Mouse (Mus musculus) gastrocnemius, postnatal 14 days (tissue): Measurements from ENCODE around the gene Emc7. TPM values are rescaled to one million over a fixed set of nuclear protein-coding genes. Genes with fewer than 3 reads are reported as not detected.
"Not testable (repeated sequence)": the region's sequence is repeated elsewhere in the genome, so short reads cannot be mapped to it uniquely, and the experiment has no call there.

Experiments
- DNase-seq: peaks from one replicate; pipeline ENCODE4 v3.0.0; 2021; ENCODE audit warnings: mixed read lengths
- intact Hi-C: fragments of 180-260 bp; cut with DNase I; formaldehyde crosslinking; loops from one replicate; pipeline ENCODE4 v1.15.1; 2025; ENCODE audit warnings: low total_unique reads
- long read RNA-seq, 2 experiments: library from polyadenylated mRNA; stranded (forward); transcript quantifications; one replicate each; pipeline ENCODE4 v2.0.0; 2021
- total RNA-seq, 2 experiments: library from RNA; stranded (reverse); gene quantifications; 2 replicates each; pipeline ENCODE4 v1.2.3; 2021

Gene Emc7
- 10 to 100 TPM; 12.3 to 12.8 TPM for total RNA-seq
- long read RNA-seq, experiment 1, full-length matches to known transcripts = 53 of 55 reads
- long read RNA-seq, experiment 1, partial matches to known transcripts = 1 of 55 reads
- long read RNA-seq, experiment 1, other reads (novel, unspliced or antisense) = 1 of 55 reads
- long read RNA-seq, experiment 2, full-length matches to known transcripts = 46 of 52 reads
- long read RNA-seq, experiment 2, partial matches to known transcripts = 1 of 52 reads
- long read RNA-seq, experiment 2, other reads (novel, unspliced or antisense) = 5 of 52 reads

DNA sequence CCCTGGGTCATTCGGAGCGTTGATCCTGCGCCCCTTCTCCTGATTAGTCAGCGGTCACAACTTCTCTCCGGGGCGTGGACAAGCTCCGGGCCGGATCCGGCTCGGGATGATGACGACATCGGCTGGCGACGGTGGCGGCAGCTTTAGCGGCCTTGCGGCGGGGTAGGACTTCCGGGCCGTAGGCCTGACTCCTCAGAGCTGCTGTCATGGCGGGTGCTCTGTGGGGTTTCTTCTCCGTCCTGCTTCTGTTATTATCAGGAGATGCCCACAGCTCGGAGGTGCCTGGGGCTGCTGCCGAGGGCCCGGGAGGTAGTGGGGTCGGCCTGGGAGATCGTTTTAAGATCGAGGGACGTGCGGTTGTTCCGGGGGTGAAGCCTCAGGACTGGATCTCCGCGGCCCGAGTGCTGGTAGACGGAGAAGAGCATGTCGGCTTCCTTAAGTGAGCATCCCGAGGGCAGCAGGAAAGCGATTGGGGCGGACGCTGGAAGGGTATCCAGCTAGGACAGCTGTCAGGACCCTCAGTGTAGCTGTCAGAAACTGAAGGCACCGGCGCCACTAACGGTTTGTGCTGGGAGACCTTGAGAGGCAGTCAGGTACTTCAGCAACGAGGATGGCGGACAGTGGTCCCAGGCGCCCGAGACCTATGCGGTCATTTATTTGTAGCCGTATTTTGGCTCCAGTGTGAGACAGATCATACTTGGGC, at the start of gene Emc7:
TSS of gene Emc7 (plus strand) at position 136 of the 703 bp plus-strand sequence.
- peak; percentile 99 for DNase-seq

DNA sequence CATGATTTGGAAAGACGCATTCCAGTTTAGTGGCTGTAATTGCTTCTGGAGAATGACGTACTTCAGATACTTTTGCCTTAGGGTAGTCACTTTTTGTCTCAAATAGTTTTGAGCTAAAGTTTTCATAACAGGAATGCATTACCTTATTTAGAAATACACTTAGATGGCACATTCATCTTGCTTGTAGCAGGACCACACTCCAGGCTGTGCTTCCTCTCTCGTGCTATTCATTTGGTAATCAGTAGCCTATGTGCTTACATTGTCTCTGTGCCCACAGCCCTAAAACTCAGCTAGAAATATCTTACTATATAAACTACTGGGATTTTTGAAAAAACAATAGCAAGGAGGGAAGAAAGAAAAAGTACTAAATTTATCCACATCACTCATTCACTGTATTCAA, 47.8 kb upstream of the Emc7 start:
- intact Hi-C loops = no loop called here
- no peak for DNase-seq

More for the DNA sequence above, at the start of gene Emc7:
- intact Hi-C loops = no loop called here

DNA sequence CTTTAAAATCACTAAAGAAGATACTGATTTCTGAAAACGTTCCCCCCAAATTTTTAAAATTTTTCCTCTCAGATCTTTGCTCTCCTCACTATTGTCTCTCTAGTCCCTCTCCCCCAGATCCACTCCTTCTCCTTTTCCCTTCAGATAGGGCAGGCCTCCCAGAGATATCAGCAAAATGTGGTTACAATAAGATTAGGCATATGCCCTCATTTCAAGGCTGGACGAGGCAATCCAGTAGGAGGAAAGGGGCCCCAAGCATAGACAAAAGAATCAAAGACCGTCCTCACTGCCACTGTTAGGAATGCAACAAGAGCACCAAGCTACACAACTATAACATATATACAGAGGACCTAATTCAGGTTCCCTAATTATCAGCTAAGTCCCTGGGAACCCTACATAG, 29.5 kb upstream of the Emc7 start:
- no peak for DNase-seq
- intact Hi-C loops = no loop called here

DNA sequence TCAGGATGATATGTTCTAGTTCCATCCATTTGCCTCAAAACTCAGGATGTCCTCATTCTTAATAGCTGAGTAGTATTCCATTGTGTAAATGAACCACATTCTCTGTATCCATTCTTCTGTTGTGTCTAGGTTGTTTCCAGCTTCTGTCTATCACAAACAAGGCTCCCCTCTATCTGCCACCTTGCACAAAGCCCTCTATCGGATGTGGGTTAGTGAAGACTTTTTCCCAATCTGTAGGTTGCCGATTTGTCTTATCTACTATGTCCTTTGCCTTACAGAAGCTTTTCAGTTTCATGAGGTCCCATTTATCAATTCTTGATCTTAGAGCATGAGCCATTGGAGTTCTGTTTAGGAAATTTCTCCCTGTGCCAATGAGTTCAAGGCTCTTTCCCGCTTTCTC, 26.3 kb upstream of the Emc7 start:
- intact Hi-C loops, DNase-seq: not testable (repeated sequence)

DNA sequence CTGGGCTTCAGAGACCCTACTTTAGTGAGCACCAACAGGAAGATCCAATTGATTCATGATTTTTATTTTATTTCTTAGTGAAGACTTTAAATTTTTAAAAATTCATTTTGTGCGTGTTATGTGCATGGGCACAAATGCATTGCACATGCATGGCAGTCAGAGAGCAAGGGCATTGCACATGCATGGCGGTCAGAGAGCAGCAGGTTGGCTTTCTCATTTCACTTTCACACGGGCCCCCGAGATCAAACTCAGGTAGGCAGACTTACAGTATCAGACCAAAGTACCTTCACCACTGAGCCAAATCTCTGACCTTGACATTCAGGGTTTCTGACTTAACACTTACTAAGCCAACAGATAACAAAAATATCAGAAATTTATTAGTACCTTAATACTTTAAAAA, 25.1 kb upstream of the Emc7 start:
- intact Hi-C loops = no loop called here
- no peak for DNase-seq

GRCm38 (mm10) chr2:112430403-112430802, 24.4 kb upstream of the Emc7 start:
- no peak for DNase-seq
- intact Hi-C loops = no loop called here

GRCm38 (mm10) chr2:112432523-112432922, 22.3 kb upstream of the Emc7 start:
- intact Hi-C loops = no loop called here
- DNase-seq = no peak

DNA sequence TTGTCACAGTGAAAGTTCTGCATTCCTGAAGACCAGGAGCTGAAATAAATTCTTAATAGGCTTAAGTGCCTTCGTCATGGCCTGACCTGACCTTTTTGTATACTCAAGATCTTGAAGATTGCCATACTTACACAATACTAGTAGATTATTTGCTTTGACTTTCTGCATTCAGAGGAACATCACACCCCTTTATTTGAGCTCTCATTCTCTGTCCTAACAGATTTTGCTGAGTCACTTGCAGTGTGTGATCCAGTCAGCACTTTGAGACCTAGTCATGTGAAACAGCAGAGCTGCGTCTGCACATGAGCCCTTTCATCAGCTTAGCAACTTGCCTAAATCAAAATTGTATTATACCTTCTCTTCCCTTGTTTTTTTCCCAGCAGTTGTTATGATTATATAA, 21.4 kb upstream of the Emc7 start:
- DNase-seq = no peak
- intact Hi-C loops = no loop called here

- intact Hi-C loops = no loop called here
Measured at GRCm38 (mm10) chr2:112436292-112436691, 18.5 kb upstream of the Emc7 start.

GRCm38 (mm10) chr2:112437589-112437988, 17.2 kb upstream of the Emc7 start:
- DNase-seq = no peak
- intact Hi-C loops = no loop called here

More at GRCm38 (mm10) chr2:112436292-112436691, 18.5 kb upstream of the Emc7 start:
- no peak for DNase-seq

- DNase-seq = no peak
- intact Hi-C loops = no loop called here
Measured at GRCm38 (mm10) chr2:112443491-112443890, 11.3 kb upstream of the Emc7 start.

DNA sequence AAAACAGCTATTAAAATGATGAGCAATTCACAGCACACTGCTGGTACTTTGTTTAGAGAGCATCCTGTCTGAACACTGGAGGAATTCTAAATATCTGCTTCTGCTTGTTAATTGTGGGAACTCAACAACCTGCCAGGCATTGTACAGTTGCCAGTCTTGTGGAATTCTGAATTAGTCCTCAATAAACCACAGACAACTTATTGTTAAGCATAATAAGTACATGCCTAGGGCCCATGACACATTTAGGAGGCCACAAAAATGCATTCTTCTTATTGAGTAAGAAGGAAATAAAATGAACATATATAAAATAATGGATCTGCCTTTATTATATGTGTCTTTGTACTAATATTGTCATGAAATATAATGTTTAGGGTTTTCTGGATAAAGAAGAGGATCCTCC, 9.3 kb upstream of the Emc7 start:
- DNase-seq = no peak

GRCm38 (mm10) chr2:112448046-112448445, 6.8 kb upstream of the Emc7 start:
- DNase-seq, intact Hi-C loops: not testable (repeated sequence)

More for the DNA sequence above, 9.3 kb upstream of the Emc7 start:
- intact Hi-C loops = no loop called here

- intact Hi-C loops = loop anchor here (1.0 kb wide), 1 partner anchor 67 kb away; no protein-coding TSS in a partner anchor
- DNase-seq = no peak
Measured at GRCm38 (mm10) chr2:112448510-112449059, 6.2 kb upstream of the Emc7 start.

DNA sequence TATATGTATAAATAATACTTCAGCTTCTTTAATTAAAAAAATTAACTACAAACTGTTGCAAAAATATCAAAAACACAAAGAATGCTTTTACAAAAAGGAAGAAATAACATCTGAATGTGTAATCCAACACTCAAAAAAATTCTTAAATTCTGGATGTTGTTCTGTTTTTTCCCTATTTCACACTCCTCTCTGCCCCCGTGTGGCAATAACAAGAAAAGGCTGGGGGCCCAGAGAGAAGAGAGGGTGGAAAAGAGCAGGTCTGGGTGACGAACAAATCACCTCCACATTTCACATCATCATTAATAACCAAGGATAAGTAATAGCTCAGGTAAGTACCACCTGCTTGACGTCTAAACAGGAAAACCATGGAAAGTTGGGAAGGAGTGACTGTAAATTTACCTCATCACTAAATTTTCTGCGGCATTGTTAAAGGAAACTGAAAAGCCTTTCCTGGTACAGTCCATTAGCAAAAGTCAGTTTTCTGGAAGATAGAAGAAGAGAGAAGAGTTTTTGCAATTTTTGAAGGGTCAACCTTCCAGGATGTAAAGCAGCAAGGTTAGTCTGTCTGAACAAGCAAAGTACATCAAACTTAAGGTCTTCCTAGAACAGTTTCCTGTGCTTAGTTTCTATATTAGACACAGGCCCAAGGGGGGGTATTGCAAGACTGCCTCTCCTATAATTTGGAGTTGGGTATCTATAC, 5.0 kb upstream of the Emc7 start:
- peak; percentile 7 for DNase-seq
- intact Hi-C loops = loop anchor here (1.0 kb wide), 1 partner anchor 68 kb away; no protein-coding TSS in a partner anchor

DNA sequence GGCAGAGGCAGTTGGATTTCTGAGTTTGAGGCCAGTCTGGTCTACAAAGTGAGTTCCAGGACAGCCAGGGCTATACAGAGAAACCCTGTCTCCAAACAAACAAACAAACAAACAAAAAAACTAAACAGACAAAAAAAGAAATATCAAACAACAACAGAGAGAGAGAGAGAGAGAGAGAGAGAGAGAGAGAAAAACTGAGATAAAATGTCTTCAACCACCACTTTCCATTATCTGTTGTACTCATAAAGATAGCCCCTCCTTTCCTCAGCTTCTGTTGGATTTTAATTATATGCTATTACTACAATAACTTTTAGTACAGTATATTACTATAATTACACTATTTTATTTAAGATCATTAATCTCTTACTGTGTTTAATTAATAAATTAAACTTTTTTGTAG, 2.3 kb upstream of the Emc7 start:
- DNase-seq, intact Hi-C loops: not testable (repeated sequence)

- intact Hi-C loops = no loop called here
- DNase-seq = no peak
Measured at GRCm38 (mm10) chr2:112454125-112454861, 504 bp upstream of the Emc7 start.

DNA sequence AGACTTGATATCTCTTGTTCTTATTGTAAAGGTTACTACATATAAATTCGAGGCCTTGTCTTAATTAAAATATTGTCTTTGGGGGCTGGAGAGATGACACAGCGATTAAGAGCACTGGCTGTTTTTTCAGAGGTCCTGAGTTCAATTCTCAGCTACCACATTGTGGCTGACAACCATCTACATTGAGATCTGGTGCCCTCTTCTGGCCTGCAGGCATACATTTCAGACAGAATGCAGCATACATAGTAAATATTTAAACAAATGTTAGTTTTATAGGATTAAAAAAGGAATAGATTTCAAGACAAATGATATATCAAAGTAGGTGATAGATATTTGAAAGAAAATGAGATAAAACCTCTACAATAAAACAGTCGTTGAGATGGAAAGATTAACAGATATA, 5.8 kb downstream of the Emc7 start:
- DNase-seq = no peak
- intact Hi-C loops = no loop called here

DNA sequence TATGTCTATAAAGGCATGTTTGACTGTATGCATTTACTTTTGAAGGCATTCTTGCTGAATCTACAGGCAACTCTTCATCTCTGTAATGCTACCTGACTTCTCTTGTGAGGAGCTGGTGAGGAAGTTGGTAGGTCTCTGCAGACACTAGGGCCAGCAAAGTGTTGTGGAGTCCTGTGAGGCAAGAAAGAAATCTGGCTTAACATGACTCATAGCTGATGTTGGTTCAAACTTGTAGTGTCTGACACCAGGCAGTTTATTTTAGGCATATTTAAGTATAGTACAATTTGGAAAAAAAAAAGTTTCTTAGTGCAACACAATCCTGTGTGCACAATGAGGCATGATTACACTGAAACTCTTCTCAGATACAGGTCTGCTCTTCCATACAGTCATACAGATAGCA, 14.7 kb downstream of the Emc7 start:
- intact Hi-C loops = no loop called here
- no peak for DNase-seq
